Mouse (Mus musculus) bone marrow, adult 2 months (tissue): ENCODE data around the gene Slc38a11.

Experiments used
- CTCF ChIP-seq: fragments of 200-500 bp; IDR thresholded peaks from 2 replicates; pipeline ENCODE4 v1.5.1; 2011; ENCODE audit warnings: low read length, control low read depth; ENCODE audit not compliant: control insufficient read depth, insufficient read depth
- POLR2A ChIP-seq: fragments of 200-500 bp; IDR thresholded peaks from 2 replicates; pipeline ENCODE4 v1.6.1; 2011; ENCODE audit warnings: low read depth, mild to moderate bottlenecking, control low read depth, low read length, borderline replicate concordance; ENCODE audit not compliant: control insufficient read depth

DNA sequence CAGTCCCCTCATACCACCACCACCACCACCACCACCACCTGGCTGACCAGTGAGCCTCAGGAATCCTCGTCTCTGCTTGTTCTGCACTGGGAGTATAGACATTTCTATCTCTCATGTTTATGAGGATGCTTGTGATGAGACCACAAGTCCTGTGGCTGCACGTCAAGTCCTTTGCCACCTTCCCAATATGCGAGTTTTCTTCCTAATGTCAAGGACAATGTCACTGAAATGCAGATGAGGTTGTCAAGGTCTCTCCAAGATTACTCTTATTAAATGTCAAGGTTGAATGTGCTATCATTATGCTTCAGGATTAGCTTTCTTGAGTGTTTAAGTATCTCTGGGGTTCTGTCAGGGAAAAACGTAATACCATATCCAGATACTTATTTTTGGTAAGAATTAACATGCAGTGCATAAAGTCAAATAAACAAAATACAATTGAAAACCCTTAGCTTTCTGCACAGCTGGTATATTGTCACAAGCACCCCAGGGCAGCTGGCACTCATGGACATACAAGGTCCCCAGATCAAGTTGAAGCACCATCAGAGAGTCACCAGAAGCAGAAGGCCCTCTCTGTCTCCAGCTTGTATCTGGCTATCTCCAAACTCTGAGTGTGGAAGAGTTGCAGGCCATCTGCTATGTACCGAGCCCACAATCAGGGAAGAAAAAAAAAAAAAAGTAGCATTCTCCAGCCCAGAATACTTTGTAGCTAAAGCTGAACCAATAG lies 97.1 kb downstream of the Slc38a11 start:
- TF ChIP-seq CTCF (no peak), POLR2A (no peak)
